Mouse (Mus musculus) forebrain, embryonic 10.5 days (tissue): Measurements from ENCODE around the gene Arhgap20. TPM values are rescaled to one million over a fixed set of nuclear protein-coding genes. Genes with fewer than 3 reads are reported as not detected.

Source experiments
- DNase-seq: peaks from one replicate; pipeline ENCODE4 v3.0.0-alpha.2; 2017; ENCODE audit warnings: low spot score; ENCODE audit errors: extremely low spot score
- H3K27ac ChIP-seq: fragments of 300-500 bp; sonication (generic); 2 replicates; pipeline ENCODE4 v1.5.1; 2016; ENCODE audit warnings: mild to moderate bottlenecking
- H3K27me3 ChIP-seq: fragments of 300-500 bp; sonication (generic); 2 replicates; pipeline ENCODE4 v1.6.1; 2016; ENCODE audit warnings: mild to moderate bottlenecking; ENCODE audit not compliant: poor library complexity, severe bottlenecking
- H3K36me3 ChIP-seq: fragments of 300-500 bp; sonication (generic); replicated peaks from 2 replicates; pipeline ENCODE4 v1.6.1; 2016; ENCODE audit warnings: mild to moderate bottlenecking, moderate library complexity
- H3K4me1 ChIP-seq: fragments of 300-500 bp; sonication (generic); 2 replicates; pipeline ENCODE4 v1.6.1; 2016
- H3K4me3 ChIP-seq: fragments of 300-500 bp; sonication (generic); 2 replicates; pipeline ENCODE4 v1.5.1; 2016; ENCODE audit warnings: mild to moderate bottlenecking, moderate library complexity
- H3K9me3 ChIP-seq: fragments of 300-500 bp; sonication (generic); 2 replicates; pipeline ENCODE4 v1.6.1; 2016; ENCODE audit warnings: mild to moderate bottlenecking, moderate library complexity
- WGBS: fragments of 180-500 bp; shearing (Covaris S2); methylation state at CpG from one replicate; pipeline ENCODE4 v1.1.7; 2016; 5-methylcytosine and 5-hydroxymethylcytosine counted together
- polyA plus RNA-seq: library from polyadenylated mRNA; unstranded; fragments of >200 nt; fragmentation: Nextera tagmentation; extraction: Ambion mirVana; gene quantifications from 2 replicates; pipeline ENCODE4 v1.2.1, GENCODE M21; 2016

Arhgap20 gene
- polyA plus RNA-seq, 1 experiment from 2014 or later = 2.8 TPM

DNA sequence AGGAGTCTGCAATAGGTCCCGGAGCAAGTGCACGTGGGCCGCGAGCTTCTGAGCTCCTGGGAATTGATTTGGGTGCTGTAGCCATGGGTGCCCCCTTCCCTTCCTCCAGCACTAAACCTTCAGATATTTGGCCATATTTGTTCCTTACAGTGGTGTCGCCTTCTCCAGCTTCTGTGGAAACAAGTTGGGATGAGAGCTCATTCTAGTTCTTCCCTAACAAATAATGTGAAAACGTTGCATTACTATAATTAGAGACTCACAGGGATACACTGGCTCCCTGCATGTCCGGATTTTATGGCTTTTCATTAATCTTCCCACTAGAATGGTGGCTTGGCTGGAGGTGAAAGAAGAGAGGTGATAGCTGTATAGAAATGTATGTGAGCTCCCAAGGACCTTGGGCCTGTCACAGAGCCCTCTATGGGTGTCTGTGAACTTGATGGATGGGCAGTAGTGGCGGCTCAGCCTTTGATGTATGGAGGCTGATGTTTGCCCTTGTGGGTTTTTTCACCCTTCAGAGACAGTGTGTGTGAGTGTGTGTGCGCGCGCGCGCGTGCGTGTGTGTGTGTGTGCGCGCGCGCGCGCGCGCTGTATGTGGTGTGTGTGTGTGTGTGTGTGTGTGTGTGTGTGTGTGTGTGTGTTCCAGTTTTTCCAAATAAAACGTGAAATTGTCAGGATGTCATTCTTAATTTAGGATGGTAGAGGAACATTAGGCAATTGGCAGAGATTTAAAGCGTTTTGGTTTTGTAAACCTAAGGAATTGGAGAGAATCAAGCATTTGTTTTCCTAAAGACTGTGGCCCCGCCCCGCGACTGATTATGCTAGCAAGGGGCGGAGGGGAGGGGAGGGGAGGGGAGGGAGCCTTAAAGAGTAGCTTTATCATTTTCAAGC, 1.3 kb downstream of the Arhgap20 start:
- under 1% methylated on average over 29 of the region's 29 CpGs for WGBS
- Histone ChIP-seq H3K27me3 (peaks cover 68% of the 10 kb centered on the region), H3K4me1 (peaks cover 35% of the 10 kb centered on the region), H3K27ac (0 out of 2 replicates have a peak overlapping the region, but pooled peaks have one; percentile 84), H3K36me3 (no peaks in the 10 kb centered on the region), H3K4me3 (peak overlapping the region; percentile 80), H3K9me3 (no peaks in the 10 kb centered on the region)
- peak; percentile 33 for DNase-seq

DNA sequence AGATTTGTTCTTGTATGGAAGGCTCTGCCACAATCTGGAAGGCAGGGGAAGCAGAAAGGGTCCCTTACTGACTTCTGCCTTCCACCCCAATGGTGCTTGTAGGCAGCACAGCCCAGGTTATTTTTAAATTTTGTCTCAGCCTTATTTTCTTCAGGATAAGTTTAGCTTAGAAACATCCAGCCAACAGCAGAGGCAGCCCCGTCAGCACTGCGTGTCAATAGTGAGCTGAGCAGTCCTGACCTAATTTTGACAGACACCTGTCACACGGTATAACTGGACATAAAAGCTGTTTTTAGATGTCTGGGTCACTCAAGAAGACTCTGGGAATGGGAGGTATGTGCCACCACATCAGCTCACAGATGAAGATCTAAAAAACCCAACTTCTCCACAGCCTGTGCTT, 9.1 kb downstream of the Arhgap20 start:
- Histone ChIP-seq H3K36me3 (no peaks in the 10 kb centered on the region), H3K27me3 (no peaks in the 10 kb centered on the region), H3K27ac (no peak overlapping the region), H3K9me3 (no peaks in the 10 kb centered on the region), H3K4me1 (no peaks in the 10 kb centered on the region), H3K4me3 (no peak overlapping the region)
- 90% methylated on average over 3 of the region's 3 CpGs for WGBS
- DNase-seq = no peak

DNA sequence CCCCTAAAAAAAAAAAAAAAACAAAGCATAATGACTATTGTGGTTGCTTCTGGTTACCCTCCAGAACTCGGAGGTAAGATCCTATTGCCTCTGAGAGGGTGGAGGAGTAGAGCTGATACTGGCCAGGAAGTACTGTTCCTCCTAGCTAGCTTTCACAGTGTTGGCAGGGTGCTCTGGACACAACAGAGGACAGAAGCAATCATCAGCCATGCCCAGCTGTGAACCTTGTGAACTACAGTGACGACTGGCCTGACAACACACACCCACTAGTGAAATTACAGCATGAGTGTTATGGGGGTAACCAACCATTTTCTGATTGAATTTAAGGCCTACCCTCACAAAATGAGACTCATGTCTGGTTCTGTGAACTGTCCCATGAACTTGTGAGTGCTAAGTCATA, 11.3 kb downstream of the Arhgap20 start:
- Histone ChIP-seq H3K4me1 (no peaks in the 10 kb centered on the region), H3K4me3 (no peak overlapping the region), H3K36me3 (no peaks in the 10 kb centered on the region), H3K27ac (no peak overlapping the region), H3K9me3 (no peaks in the 10 kb centered on the region), H3K27me3 (no peaks in the 10 kb centered on the region)
- no peak for DNase-seq
- WGBS = 81% methylated on average over 2 of the region's 2 CpGs

DNA sequence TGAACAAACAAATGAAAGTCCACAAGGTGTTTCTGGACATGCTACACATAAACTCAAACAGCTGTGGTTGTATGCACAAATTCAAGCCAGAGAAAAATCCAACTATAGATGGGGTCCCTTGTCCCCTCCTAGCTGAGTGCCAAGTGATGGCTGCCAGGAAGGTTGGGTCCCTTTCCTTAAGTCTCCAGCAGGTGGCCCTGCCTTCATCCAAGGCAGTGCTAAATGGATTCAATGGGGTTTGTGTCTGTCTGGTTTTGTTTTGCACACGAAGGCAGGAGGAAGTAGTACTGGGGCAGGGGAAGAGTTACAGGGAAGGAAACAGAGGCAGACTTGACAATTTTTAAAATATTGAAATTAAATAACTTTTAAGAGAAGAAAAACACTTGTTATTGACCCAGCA, 12.0 kb downstream of the Arhgap20 start:
- Histone ChIP-seq H3K27me3 (no peaks in the 10 kb centered on the region), H3K36me3 (no peaks in the 10 kb centered on the region), H3K9me3 (no peaks in the 10 kb centered on the region), H3K4me1 (no peaks in the 10 kb centered on the region), H3K27ac (no peak overlapping the region), H3K4me3 (no peak overlapping the region)
- WGBS = 7% methylated on average over 1 of the region's 1 CpGs
- no peak for DNase-seq

DNA sequence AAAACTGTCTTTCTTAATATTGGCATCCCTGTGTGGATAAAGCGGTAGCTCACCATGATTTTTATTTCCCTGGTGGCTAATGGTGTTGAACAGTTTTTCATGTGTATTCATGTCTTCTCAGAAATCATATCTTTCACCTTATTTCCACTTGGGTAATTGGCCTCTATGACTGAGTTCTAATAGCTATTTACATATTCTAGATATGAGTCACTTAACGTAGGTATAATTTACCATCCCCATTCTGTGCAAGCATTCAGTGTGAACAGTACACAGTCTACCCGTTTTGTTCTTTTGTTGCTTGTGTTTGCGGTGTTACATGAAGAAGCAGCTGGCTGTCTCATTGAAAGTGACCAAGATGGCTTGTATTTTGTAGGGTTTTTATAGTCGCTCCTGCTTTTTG, 14.1 kb downstream of the Arhgap20 start:
- Histone ChIP-seq H3K27me3 (no peaks in the 10 kb centered on the region), H3K36me3 (no peaks in the 10 kb centered on the region), H3K9me3 (no peaks in the 10 kb centered on the region), H3K27ac (no peak overlapping the region), H3K4me1 (no peaks in the 10 kb centered on the region), H3K4me3 (no peak overlapping the region)
- no peak for DNase-seq
- WGBS = 91% methylated on average over 5 of the region's 5 CpGs

DNA sequence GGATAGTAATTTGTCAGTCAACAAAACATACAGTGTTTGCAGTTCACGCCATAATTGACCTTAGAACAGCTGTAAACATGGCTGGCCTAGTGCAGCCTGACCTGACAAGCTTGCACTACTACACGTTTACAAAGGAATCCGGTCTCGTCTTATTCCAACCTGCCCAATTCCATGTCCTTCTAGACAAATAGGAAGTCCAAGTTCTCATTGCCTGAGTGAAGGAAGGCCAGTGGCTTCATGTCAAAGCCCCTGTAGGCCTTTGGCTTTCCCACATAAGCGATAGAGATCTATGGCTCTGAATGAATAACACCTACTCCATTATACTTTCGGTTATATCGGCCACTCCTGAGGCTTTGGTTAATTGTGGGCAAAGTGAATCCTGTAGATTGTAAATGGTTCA, 16.0 kb downstream of the Arhgap20 start:
- Histone ChIP-seq H3K9me3 (no peaks in the 10 kb centered on the region), H3K4me1 (no peaks in the 10 kb centered on the region), H3K27ac (no peak overlapping the region), H3K27me3 (no peaks in the 10 kb centered on the region), H3K36me3 (no peaks in the 10 kb centered on the region), H3K4me3 (no peak overlapping the region)
- WGBS = 90% methylated on average over 7 of the region's 7 CpGs
- no peak for DNase-seq

DNA sequence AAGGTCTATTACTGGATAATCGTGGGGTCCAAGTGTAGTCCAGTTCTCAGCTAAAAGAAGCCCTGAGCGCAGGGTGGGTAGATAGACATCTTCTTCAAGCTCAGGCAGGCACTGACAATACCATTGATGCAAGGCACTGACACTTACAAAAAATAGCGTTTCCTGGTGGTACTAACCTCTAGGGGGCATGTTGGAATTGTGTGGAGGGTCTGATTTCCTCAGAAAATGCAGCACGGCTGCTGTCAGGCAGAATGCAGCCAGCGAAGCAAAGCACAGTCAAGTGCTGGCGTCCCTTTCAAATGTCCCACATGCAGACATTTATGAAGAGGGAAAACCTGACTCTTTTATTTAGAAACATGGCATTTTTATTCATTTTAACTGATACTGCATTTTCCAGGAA, 22.2 kb downstream of the Arhgap20 start:
- Histone ChIP-seq H3K36me3 (no peaks in the 10 kb centered on the region), H3K27ac (no peak overlapping the region), H3K4me1 (0 out of 2 replicates have a peak, but pooled peaks cover 2% of the 10 kb centered on the region), H3K4me3 (no peak overlapping the region), H3K9me3 (no peaks in the 10 kb centered on the region), H3K27me3 (no peaks in the 10 kb centered on the region)
- 48% methylated on average over 6 of the region's 6 CpGs for WGBS
- no peak for DNase-seq

DNA sequence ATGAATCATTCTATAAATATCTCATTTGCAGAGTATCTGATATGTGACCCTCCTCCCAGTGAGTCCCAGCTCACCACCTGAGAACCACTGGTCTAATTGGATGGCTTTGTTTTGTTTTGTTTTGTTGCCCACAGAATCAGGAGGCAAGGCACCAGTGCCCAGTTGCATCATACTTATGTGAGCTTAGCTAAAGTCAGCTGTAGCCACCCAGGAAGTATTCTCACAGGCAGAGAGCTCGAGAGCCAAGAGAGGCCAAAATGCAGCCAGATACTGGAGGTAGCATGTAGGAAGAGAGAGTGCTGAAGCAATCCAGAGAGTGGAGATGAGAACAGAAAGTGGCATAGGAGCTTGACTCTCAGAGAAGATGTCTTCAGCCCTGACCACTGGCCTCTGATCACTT, 23.3 kb downstream of the Arhgap20 start:
- Histone ChIP-seq H3K27me3 (no peaks in the 10 kb centered on the region), H3K9me3 (no peaks in the 10 kb centered on the region), H3K4me1 (0 out of 2 replicates have a peak, but pooled peaks cover 2% of the 10 kb centered on the region), H3K27ac (no peak overlapping the region), H3K36me3 (no peaks in the 10 kb centered on the region), H3K4me3 (no peak overlapping the region)
- DNase-seq = no peak
- WGBS = 74% methylated on average over 1 of the region's 1 CpGs

DNA sequence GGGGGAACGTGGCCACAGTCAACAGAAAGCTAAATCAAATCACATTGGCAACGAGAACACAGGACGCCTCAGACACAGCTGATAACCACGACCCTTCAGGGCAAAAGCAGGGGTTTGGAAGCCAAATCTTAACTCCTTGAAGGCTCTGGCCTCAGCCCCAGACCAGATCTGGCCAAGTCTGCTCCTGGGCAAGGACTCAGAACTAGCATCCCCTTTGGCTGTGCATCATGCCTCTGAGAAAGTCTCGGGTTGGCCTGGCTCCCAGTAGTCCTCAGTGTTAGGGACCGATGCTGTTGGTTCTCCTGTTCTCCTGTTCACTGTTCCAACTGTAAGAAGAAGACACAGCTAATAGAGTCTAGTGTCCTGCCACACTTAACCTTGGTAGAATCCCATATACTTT, 30.1 kb downstream of the Arhgap20 start:
- Histone ChIP-seq H3K27me3 (no peaks in the 10 kb centered on the region), H3K4me1 (peaks cover 6% of the 10 kb centered on the region; the same call in 1 of the 2 replicates), H3K36me3 (no peaks in the 10 kb centered on the region), H3K27ac (no peak overlapping the region), H3K4me3 (no peak overlapping the region), H3K9me3 (no peaks in the 10 kb centered on the region)
- no peak for DNase-seq
- 74% methylated on average over 6 of the region's 6 CpGs for WGBS

DNA sequence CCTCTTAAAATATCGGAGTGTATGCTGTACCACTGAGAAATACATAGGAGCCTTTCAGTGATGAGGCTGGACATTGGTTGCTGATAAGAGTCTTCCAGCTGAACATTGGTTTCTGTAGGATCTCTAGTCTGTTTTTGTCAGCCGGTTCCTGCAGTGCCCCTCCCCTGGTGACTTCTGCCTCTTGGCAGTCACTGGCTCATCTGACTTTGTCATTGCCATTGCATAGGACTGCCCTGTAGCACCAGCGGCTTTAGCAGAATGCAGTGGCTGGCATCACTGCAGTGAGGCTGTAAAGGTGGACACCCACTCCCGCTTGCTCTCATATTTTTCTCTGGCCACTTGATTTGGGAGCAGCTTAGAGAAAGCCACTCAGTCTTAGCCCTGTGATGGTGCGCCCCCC, 33.1 kb downstream of the Arhgap20 start:
- WGBS = 83% methylated on average over 5 of the region's 5 CpGs
- no peaks in the 10 kb centered on the region for H3K27me3 ChIP-seq

DNA sequence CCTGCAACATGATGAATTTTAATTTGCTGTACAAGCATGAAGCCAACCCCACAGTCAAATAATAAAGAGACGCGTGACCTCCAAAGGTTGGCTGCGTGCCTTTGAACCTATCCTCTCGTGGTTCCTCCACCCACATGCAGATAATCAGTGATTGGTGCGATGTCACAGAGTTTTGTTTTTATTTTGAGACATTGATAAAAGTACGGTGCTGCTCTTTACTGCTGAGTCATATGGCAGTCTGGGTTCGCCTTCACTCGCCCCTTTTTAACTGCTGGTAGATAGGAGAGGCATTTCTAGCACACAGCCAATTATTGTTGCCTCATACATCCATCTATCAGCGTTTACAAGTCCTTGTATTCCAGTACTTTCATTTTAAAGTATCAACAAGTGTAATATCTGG, 34.0 kb downstream of the Arhgap20 start:
- Histone ChIP-seq H3K9me3 (no peaks in the 10 kb centered on the region), H3K27ac (no peak overlapping the region), H3K4me1 (peaks cover 6% of the 10 kb centered on the region; the same call in 1 of the 2 replicates), H3K36me3 (no peaks in the 10 kb centered on the region), H3K27me3 (no peaks in the 10 kb centered on the region), H3K4me3 (no peak overlapping the region)
- no peak for DNase-seq
- 89% methylated on average over 9 of the region's 9 CpGs for WGBS

More for the DNA sequence above, 33.1 kb downstream of the Arhgap20 start:
- H3K9me3 ChIP-seq = no peaks in the 10 kb centered on the region
- no peak for DNase-seq
- H3K27ac ChIP-seq = no peak overlapping the region
- no peaks in the 10 kb centered on the region for H3K36me3 ChIP-seq
- H3K4me1 ChIP-seq = peaks cover 6% of the 10 kb centered on the region; the same call in 1 of the 2 replicates
- no peak overlapping the region for H3K4me3 ChIP-seq

DNA sequence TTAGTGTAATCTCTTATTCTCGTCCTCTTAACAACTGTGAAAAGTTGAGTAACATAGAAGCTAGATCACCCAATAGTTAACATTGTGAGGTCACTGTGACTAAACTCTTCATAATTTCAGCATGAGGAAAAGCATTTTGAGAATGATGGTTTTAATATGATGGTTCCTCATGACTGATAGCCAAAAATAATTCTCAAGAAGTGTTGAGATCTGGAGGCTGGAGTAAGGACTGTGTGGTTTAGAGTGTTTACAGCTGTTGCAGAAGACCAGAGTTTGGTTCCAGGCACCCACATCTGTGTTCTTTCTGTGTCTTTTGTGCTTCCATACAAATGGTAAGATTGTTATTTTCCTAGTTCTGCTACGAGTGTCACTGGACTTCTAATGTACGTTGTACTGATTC, 42.1 kb downstream of the Arhgap20 start:
- WGBS = 89% methylated on average over 3 of the region's 3 CpGs
- Histone ChIP-seq H3K27me3 (no peaks in the 10 kb centered on the region), H3K4me1 (no peaks in the 10 kb centered on the region), H3K9me3 (no peaks in the 10 kb centered on the region), H3K27ac (no peak overlapping the region), H3K4me3 (no peak overlapping the region), H3K36me3 (no peaks in the 10 kb centered on the region)
- no peak for DNase-seq

DNA sequence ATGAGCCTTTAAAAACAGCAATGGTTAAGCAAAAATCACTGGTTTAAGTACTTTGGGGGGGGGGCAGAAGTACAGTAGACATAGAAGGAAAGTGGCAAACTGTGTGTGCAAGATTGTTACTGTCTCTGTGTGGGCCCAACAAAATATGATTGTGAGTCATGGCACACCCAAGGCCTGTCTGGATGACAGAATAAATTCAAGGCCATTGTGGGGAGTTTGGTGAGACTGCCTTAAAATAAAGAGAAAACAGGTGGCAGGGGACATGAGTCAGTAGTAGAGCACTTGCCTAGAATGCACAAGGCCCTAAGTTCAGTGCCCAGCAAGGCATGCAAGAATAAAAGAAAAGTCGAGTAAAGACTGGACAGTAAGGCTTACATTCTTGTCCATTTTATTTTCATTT, 47.8 kb downstream of the Arhgap20 start:
- Histone ChIP-seq H3K4me3 (no peak overlapping the region), H3K9me3 (no peaks in the 10 kb centered on the region), H3K4me1 (no peaks in the 10 kb centered on the region), H3K36me3 (no peaks in the 10 kb centered on the region), H3K27me3 (no peaks in the 10 kb centered on the region), H3K27ac (no peak overlapping the region)
- WGBS = 90% methylated on average over 1 of the region's 1 CpGs
- DNase-seq = no peak
